Mouse (Mus musculus) erythroblast, embryonic 14.5 days (primary cell): ENCODE results near the gene Micu1. TPM values are rescaled to one million over a fixed set of nuclear protein-coding genes. Genes with fewer than 3 reads are reported as not detected.

Experiments used
- H3K27me3 ChIP-seq: 2 replicates; pipeline ENCODE4 v1.6.1; 2012; ENCODE audit warnings: inconsistent platforms; ENCODE audit not compliant: control insufficient read depth
- H3K36me3 ChIP-seq: 2 replicates; pipeline ENCODE4 v1.6.1; 2012; ENCODE audit warnings: mild to moderate bottlenecking, inconsistent platforms; ENCODE audit not compliant: control insufficient read depth
- H3K4me1 ChIP-seq: 2 replicates; pipeline ENCODE4 v1.6.1; 2012; ENCODE audit warnings: inconsistent platforms; ENCODE audit not compliant: control insufficient read depth
- H3K4me3 ChIP-seq: replicated peaks from 2 replicates; pipeline ENCODE3; 2012; ENCODE audit warnings: moderate library complexity, mild to moderate bottlenecking, inconsistent platforms
- H3K9me3 ChIP-seq: 2 replicates; pipeline ENCODE4 v1.6.1; 2012; ENCODE audit warnings: low read length, inconsistent platforms, mixed read lengths; ENCODE audit not compliant: control insufficient read depth
- GATA1 ChIP-seq: IDR thresholded peaks from 2 replicates; pipeline ENCODE4 v1.6.1; 2012; ENCODE audit warnings: low read length, inconsistent platforms, mixed read lengths
- TAL1 ChIP-seq: IDR thresholded peaks from 3 replicates; pipeline ENCODE4 v1.6.1; 2012; ENCODE audit warnings: low read length, inconsistent platforms, mixed read lengths
- polyA plus RNA-seq: library from polyadenylated mRNA; stranded (reverse); fragments of >175 nt; gene quantifications from 2 replicates; pipeline ENCODE4 v1.2.3, GENCODE M21; 2012

The Micu1 gene
- polyA plus RNA-seq, 1 experiment = 7.5 TPM

GRCm38 (mm10) chr10:59887432-59887831 lies 185.2 kb downstream of the Micu1 start:
- no peak overlapping the region for H3K4me3 ChIP-seq
- TF ChIP-seq GATA1 = no peak
- peaks cover 64% of the 10 kb centered on the region for H3K4me1 ChIP-seq
- H3K36me3 ChIP-seq = peaks cover 95% of the 10 kb centered on the region
- H3K9me3 ChIP-seq = no peaks in the 10 kb centered on the region
- no peaks in the 10 kb centered on the region for H3K27me3 ChIP-seq

DNA sequence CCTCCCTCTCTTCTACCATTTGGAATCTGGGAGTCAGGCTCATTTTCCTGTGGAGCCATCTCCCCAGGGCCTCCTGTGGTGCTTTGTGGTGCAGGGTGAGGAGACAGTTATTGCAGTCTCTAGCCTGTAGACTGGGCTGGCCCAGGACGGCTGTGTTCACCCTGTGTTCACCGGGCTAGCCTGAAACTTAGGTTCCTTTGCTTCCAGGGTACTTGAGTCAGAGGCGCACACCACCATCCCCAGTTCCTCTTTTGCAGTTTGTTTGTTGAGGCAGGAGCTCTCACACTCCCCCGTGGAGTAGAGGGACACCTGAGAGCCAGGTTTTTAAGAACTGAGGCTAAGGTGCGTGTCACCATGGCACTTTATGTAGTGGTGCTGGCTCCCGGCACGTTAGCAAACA lies 187.1 kb downstream of the Micu1 start:
- H3K4me1 ChIP-seq = peaks cover 50% of the 10 kb centered on the region
- H3K4me3 ChIP-seq = no peak overlapping the region
- peaks cover 95% of the 10 kb centered on the region for H3K36me3 ChIP-seq
- TF ChIP-seq TAL1 (no peak), GATA1 (no peak)
- no peaks in the 10 kb centered on the region for H3K27me3 ChIP-seq
- no peaks in the 10 kb centered on the region for H3K9me3 ChIP-seq

GRCm38 (mm10) chr10:59889953-59890751 lies 187.9 kb downstream of the Micu1 start:
- peaks cover 95% of the 10 kb centered on the region for H3K36me3 ChIP-seq
- no peaks in the 10 kb centered on the region for H3K27me3 ChIP-seq
- H3K4me3 ChIP-seq = no peak overlapping the region
- no peaks in the 10 kb centered on the region for H3K9me3 ChIP-seq
- H3K4me1 ChIP-seq = peaks cover 50% of the 10 kb centered on the region
- TF ChIP-seq TAL1 (no peak), GATA1 (no peak)

- H3K36me3 ChIP-seq = peaks cover 96% of the 10 kb centered on the region
- H3K4me1 ChIP-seq = peaks cover 47% of the 10 kb centered on the region
- H3K4me3 ChIP-seq = no peak overlapping the region
- TF ChIP-seq TAL1 = no peak
- TF ChIP-seq GATA1 = no peak
- no peaks in the 10 kb centered on the region for H3K9me3 ChIP-seq
- H3K27me3 ChIP-seq = no peaks in the 10 kb centered on the region
Measured at GRCm38 (mm10) chr10:59892977-59893376, 190.7 kb downstream of the Micu1 start.

DNA sequence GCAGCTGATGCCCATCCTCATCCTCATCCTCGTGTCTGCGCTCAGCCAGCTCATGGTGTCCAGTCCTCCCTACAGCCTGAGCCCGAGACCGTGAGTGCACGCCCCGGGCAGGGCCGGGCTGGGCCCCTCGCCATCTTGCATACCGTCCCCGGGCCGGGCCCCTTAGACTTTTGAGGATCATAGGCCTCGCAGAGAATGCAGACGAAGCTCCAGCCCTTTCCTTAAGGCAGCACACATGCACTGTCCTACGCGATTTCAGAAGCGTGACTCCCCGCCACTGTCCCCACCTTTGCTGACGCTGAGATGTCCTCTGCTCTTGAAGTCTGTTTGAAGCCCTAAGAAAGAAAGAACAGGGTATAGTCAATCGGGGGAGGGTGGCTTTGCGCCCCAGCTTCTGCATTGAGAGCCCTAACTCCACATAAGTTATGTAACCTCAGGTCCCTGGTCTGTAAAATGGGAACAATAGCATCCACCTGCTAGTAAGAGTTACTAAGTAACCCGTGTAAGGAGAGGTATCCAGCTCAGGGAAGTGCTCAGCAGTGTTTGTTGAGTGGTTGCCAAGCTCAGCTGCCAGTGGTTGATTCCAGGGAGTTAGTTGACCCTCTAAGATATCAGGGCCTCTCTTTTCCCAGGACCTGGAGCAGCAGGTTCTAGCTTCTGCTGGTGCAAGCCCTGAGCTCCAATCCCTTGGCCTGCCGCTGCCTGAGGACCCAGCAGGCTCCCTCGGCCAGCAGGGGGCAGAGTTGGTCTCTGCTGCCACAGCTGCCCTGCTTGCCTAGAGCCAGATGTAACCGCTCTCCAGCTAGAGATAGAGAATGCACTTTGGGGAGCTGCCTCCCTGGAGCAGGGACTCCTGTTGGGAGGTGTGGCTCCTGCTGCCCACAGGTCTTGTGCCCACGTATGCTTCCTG lies 192.2 kb downstream of the Micu1 start:
- peaks cover 54% of the 10 kb centered on the region for H3K4me1 ChIP-seq
- no peak overlapping the region for H3K4me3 ChIP-seq
- H3K27me3 ChIP-seq = no peaks in the 10 kb centered on the region
- peaks cover 98% of the 10 kb centered on the region for H3K36me3 ChIP-seq
- H3K9me3 ChIP-seq = no peaks in the 10 kb centered on the region
- TF ChIP-seq GATA1 (no peak), TAL1 (no peak)

DNA sequence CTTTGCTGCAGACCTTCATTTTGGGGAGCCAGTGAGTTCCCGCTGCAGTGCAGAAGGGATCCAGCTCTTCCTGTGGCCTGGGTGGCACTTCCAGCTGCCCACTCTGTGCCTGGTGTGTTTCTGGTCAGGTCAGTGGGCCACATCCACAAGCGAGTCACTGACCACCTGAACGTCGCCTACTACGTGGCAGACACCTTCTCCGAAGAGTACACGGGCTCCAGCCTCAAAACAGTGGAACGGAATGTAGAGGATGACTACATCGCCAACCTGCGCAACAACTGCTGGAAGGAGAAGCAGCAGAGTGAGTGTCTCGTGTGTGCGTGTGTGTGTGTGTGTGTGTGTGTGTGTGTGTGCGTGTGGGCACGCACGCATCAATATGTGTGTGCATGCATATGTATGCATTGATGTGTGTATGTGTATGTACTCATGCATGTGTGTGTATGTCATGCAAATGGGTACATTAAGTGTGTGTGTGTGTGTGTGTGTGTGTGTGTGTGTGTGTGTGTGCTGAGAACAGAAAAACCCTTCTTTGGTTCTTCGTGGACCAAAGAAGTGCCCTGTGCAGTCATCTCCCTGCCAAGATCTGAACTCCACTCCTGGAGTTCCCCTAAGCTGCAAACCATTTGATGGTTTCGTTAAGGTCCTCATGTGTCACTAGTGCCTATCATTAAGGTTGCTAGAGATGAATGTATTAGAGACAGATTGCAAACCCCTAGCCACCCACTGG lies 193.3 kb downstream of the Micu1 start:
- no peaks in the 10 kb centered on the region for H3K27me3 ChIP-seq
- peaks cover 97% of the 10 kb centered on the region for H3K36me3 ChIP-seq
- peaks cover 64% of the 10 kb centered on the region for H3K4me1 ChIP-seq
- TF ChIP-seq TAL1 = no peak
- no peak for TF ChIP-seq GATA1
- H3K4me3 ChIP-seq = no peak overlapping the region
- H3K9me3 ChIP-seq = no peaks in the 10 kb centered on the region

GRCm38 (mm10) chr10:59896211-59896610 lies 193.9 kb downstream of the Micu1 start:
- TF ChIP-seq GATA1 = no peak
- TF ChIP-seq TAL1 = no peak
- Histone ChIP-seq H3K4me1 (peaks cover 69% of the 10 kb centered on the region), H3K36me3 (peaks cover 97% of the 10 kb centered on the region), H3K27me3 (no peaks in the 10 kb centered on the region), H3K9me3 (no peaks in the 10 kb centered on the region), H3K4me3 (no peak overlapping the region)

DNA sequence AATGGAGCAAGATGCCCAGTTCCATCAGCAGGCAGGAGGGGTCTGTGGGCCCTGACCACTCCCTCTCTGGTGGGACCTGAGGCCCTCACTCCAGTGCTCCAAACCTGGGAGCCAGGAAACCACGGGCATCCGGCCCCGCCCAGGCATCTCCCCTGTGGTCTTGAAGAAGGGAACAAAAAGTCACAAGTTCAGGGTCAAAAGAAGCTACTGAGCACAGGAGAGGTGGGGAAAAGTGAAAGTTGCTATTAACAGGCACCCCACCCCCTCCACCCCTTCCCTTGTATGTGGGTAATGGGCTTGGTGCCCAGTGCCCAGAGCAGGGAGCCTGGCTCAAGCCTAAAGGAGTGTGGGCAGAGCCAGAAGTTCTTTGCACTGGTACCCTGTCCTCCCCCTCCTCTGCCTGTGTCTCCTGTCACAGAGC lies 194.6 kb downstream of the Micu1 start:
- H3K4me1 ChIP-seq = peaks cover 77% of the 10 kb centered on the region
- H3K4me3 ChIP-seq = no peak overlapping the region

GRCm38 (mm10) chr10:59897511-59897910 lies 195.2 kb downstream of the Micu1 start:
- no peaks in the 10 kb centered on the region for H3K9me3 ChIP-seq
- H3K4me1 ChIP-seq = peaks cover 82% of the 10 kb centered on the region
- no peaks in the 10 kb centered on the region for H3K27me3 ChIP-seq
- TF ChIP-seq TAL1 (no peak), GATA1 (no peak)
- peaks cover 84% of the 10 kb centered on the region for H3K36me3 ChIP-seq
- no peak overlapping the region for H3K4me3 ChIP-seq

More for the DNA sequence above, 194.6 kb downstream of the Micu1 start:
- Histone ChIP-seq H3K27me3 (no peaks in the 10 kb centered on the region), H3K36me3 (peaks cover 90% of the 10 kb centered on the region), H3K9me3 (no peaks in the 10 kb centered on the region)
- TF ChIP-seq TAL1 (no peak), GATA1 (no peak)
